Mouse (Mus musculus): ENCODE data around the gene Tmem123.
A peak's percentile ranks its signal among the peaks of the same experiment; 100 is the strongest.

Tmem123 gene

DNA sequence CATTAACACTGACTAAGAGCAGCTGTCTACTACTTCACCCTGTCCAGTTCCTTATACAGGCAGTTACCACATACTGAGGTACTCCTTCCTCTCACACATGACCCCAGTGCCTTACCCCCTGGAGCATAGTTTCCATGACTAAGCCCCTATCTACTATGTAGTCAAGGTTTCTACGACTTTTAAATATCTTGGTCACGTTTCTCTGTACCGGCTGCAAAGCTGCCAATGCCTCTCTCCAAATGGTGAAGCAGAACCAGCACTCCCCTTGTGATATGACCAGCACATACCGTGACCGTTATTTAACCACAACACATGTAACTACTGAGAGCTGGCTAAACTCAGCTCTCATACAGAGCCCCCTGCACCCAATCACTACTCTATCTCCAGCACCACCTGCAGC lies 61.1 kb downstream of the Tmem123 start:
- DNase-seq (ENCODE audit: low read depth, low spot score): no peak

DNA sequence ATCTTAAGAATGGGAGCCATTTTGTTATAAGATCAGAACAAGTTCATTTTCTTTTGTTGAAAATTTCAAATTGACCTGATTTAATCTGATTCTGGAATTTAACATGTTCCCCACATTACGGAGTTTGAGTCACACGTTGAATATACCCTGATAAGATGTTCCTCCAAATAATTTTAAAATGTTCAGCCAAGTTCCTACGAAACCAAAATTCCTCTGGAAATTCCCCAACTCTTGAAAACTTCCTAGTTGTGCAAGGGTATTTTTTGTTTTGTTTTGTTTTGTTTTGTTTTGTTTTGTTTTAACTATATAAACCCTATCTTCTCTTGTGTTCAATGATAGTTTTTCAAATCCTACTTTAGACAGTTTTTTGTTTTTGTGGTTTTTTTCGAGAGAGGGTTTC lies 64.9 kb downstream of the Tmem123 start:
- DNase-seq (ENCODE audit: low read depth, low spot score): no peak

DNA sequence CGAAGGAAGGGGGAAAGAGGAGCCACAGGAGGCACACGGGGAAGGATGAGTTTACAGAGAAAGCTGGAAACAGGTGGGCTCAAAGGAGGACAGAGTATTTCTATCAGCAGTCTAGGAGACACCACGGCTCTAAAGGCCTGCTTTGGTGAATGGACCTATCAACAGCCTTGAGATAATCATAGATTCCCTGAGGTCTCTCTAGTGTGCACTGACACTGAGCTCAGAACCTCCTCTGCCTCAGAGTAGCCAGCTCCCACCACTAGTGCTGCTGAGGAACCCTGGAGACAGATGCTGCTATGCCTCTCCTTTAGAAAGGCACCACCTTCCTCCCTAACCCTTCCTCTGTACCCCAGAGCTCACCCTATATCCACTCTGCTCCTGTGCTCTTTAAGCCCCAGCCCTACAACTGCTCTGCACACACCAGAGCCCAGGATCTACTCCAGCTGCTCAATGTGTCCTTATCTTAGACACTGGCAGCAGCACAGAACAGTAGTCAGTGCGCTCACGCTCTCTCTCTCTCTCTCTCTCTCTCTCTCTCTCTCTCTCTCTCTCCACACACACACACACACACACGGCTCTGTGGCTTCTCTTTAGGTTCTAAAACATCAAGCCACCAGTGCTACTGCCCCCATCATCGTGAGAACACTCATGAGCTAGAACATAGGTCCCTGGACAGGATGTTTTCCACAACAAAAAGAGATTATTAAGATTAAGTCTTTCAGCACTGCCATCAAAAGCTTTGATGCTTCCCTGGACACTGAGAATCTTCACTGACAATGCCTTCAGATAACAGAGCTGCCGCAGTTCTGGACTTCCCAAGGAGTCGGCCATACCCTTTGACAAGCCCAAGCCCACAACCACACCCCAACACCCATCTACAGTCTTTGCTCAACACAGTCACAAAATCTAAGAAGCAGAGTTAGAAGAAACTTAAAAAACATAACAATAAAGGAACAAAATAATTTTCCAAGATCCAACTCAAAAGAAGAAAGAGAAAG lies 66.0 kb downstream of the Tmem123 start:
- no peak for DNase-seq (ENCODE audit: low read depth, low spot score)

DNA sequence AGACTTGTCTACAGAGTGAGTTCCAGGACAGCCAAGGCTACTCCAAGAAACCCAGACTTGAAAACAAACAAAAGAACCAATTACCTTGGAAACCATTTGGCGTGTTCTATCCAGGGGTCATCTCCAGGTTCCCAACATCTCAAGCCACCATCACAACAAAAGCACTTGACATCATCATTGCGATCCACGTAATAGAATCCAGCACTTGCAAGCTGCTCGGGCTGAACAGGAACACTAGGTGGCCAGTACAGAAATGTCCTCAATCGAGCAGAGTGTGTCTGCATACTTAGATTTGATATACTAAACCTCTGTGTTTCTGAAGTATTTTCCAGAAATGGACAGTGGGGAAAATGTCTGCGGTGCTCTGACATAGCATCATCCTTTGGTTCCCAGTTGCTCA lies 69.6 kb downstream of the Tmem123 start:
- peak; percentile 28 for DNase-seq (ENCODE audit: low read depth, low spot score)

DNA sequence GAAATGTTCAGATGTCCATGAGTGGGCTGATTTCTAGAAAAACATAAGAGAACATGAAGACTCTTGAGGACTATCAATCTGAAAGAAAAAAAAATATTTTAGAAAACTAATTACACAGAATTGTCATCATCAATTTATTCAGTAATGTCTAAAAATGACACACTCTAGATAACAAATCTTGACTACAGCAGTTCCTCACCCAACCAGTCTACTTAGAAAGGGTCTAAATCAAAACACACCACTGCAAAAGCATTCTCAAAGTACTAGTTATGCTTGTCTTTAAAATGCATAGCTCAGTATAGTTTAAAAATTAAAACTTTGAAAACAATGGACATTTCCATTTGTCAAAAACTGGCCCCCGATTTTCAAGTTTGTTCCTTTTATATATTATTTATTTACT lies 71.5 kb downstream of the Tmem123 start:
- DNase-seq (ENCODE audit: low read depth, low spot score): no peak

DNA sequence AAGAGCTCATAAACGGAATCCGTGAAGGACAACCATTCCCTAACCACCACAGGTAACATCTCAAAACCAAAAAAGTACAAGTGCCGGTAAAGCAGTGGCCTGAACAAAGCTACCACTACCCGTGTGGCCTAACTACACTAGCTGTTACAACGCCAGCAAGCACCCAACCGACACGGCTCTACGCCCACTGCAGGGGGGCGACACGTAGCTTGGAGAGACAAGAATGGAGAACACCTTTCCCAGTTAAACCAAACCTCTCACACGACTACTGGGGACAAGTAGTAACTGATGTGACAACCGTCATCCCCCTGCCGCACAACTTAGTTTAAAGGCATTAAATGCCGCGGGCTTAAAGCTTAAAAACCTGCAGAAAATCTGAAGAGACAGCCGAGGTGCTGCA lies 72.5 kb downstream of the Tmem123 start:
- peak; percentile 65 for DNase-seq (ENCODE audit: low read depth, low spot score)

DNA sequence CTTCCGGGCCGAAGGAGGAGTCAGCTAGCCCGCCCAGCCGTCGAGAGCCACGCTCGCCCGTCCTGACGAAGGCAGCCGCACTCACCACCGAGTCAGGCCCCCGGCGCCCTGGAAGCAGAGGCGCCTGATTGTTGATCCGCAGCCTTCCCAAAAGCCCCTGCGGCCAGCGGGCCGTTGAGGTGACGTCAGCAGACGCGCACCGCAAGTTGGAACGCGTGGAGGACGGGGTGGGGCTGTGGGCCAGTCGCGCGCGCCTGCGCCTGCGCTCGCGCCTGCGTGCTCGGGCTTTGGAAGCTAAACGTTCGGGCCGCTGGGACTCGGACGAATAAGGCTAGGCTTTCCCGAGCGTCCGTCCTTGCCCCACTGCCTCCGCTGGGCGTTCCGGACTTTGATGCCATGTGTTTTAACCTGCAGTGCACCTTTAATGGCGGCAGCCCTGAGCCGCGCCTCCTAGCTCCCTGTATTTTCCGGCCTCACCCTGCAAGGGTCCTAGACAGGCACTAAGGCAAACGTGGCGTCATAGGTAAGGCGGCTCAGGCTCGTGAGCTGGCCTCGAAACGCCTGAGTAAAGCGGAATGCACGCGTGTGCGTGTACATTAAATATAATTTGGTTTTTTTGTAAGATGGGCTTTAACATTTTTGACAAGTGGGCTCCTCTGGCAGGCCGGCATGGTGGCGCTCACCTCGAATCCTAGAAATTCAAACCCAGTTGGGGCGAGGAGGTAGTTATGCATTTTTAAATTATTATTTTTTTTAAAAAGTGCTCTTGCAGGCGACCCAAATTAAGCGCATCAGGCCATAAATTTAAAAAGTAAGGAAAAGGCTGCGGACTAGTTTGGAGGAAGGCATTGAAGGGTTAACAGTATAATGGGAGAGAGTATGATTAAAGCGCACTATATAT lies 73.3 kb downstream of the Tmem123 start, which contains the start of gene Birc2:
TSS of gene Birc2 (minus strand) at position 160 of the 901 bp plus-strand sequence.
- peak; percentile 94 for DNase-seq (ENCODE audit: low read depth, low spot score)

DNA sequence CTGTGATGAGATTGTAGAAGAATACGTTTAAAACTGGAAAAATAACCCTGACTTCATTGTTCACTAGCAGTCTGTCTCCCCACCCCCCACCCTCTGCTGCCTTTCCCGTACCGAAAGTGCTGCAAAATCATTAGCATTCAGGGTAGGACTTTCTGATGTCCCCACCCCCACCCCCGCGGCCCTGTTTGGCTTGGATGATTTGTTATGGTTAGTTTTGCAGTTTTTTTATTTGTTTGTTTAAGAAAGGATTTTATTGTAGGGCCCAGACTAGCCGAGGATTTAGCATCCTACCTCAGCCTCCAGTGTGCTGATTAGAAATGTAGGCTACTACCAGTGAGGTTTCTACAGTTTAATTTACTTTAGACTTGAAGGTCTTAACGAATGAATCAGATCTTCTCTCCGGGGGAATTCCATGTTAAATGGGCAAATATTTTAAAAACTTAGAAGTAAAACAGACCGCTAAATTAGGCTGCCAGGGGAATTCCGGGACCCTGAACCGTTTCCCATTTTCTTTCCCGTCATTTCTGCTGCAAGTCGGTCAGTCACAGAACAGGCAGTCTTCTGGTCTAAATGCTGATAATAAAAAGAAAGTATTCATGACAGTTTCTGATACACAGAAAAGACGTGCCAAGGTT lies 74.1 kb downstream of the Tmem123 start:
- DNase-seq (ENCODE audit: low read depth, low spot score): peak; percentile 77

DNA sequence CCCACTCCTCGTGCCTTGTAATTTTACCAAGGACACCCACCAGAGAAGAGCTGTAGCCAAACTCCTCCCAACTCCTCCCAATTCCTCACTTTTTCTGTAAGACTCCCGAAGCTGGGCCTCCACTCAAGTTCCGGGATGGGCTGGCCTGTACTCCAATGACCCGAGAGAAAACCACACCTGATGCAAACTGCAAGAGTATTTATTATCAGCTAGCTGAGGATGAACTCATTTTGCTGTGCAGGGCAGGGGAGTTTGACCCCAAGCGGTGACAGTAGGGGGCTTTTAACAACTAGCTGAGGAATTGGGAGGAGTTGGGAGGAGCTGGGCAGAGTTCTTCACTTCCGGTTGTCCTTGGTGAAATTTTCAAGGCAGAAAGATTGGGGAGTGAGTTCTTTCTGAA lies 77.4 kb downstream of the Tmem123 start:
- no peak for DNase-seq (ENCODE audit: low read depth, low spot score)
